Mouse (Mus musculus) thymus, postnatal 10 days (tissue): Measurements from ENCODE around the gene Tmem231.
"Not testable (repeated sequence)": the region's sequence is repeated elsewhere in the genome, so short reads cannot be mapped to it uniquely, and the experiment has no call there.

Experiments used
- DNase-seq, 2 experiments: peaks; one replicate each; pipeline ENCODE4 v3.0.0; 2021; ENCODE audit warnings: low spot score in 2 of 2

The Tmem231 gene

DNA sequence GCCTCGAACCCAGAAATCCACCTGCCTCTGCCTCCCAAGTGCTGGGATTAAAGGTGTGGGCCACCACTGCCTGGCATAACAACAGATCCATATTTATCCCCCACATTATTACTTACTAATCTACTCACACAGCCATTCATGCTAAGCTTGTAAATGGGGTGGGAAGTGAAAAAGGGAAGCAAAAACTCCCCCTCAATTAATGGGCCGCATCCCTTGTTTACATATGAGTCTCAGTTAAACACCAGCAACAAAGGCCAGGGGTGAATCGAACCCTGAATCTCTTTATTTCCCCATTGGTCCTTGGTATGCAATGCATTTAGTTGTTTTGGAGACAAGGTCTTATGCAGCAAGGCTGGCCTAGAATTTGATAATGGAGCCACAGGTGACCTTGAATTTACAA, 17.2 kb upstream of the Tmem231 start:
- no peak for DNase-seq

GRCm38 (mm10) chr8:111947954-111948353, 14.3 kb upstream of the Tmem231 start:
- no peak for DNase-seq

DNA sequence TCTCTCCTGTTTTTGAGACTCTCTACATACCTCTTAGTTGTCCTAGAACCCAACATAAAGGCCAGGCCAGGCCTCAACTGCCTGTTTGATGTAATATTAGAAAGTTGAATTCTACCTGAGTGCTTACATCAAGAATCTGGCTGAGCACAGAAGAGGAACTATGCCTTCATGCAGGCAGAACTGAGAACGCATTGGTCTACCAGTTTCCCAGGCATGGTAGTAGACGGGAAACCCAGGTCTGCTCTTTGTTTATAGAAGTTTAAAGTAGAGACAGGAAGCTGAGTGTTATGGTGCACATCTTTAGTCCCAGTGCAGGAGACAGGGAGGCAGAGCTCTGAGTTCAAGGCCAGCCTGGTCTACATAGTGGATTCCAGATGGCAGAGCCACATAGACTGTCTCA, 13.5 kb upstream of the Tmem231 start:
- no peak for DNase-seq

DNA sequence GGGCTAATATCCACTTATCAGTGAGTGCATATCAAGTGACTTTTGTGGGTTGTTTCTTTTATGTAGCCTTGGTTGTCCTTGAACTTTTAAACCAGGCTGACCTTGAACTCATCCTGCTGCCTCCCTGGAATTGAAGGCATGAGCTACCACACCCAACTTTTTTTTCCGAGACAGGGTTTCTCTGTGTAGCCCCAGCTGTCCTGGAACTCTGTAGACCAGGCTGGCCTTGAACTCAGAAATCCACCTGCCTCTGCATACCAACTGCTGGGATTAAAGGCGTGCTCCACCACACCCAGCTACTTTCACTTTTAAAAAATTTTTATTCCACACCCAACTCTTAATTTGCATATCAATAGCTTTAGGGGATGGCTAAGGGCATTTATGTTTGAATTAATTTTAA, 9.9 kb upstream of the Tmem231 start:
- DNase-seq, result no peak

GRCm38 (mm10) chr8:111941101-111941454, 7.4 kb upstream of the Tmem231 start:
- DNase-seq, result peak; percentile 44 to 52

DNA sequence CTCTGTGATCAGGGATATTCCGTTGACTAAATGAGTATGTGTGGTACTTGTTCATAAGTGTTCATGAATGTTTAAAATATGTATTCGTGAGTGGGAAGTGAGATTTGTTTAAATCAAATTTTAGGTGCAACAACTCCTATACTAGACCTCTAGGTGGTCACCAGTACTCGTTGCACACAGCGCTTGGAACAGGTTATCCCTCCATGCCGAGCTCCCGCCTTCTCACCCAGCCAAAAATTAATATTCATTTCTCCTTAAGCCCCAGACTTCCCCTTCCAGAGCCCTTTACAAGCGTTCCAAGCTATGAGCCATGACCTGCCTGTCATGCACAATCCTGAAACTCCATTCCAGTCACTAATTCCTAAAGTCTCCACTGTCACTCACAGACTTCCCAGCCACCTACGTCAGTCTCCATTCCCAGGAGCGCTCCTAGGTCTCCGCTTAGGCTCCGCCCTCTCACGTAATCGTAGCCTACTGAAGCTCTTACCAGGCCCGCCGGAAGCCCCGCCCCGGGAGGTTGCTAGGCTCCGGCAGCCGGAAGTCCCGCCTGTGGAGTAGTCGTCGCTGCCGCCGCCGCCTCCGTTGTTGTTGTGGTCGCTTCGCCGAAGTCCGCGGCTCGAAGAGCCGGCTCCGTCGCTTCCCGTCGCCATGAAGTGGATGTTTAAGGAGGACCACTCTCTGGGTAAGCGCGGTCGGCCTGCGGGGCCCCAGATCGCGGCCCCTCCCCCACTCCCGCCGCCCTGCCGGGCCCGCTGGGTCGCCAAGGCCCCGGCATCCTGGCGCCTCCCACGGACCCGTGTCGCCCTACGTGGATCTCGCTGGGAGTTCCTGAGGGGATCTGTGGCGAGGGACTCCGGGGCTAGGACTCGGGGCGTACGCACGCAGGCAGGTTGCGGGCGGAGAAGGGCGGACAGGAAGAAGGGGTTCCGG, 6.8 kb upstream of the Tmem231 start, which contains the start of gene Gabarapl2:
Gene Gabarapl2 (plus strand): TSS at position 533 of the 930 bp plus-strand sequence.
- peak; percentile 88 to 93 for DNase-seq

DNA sequence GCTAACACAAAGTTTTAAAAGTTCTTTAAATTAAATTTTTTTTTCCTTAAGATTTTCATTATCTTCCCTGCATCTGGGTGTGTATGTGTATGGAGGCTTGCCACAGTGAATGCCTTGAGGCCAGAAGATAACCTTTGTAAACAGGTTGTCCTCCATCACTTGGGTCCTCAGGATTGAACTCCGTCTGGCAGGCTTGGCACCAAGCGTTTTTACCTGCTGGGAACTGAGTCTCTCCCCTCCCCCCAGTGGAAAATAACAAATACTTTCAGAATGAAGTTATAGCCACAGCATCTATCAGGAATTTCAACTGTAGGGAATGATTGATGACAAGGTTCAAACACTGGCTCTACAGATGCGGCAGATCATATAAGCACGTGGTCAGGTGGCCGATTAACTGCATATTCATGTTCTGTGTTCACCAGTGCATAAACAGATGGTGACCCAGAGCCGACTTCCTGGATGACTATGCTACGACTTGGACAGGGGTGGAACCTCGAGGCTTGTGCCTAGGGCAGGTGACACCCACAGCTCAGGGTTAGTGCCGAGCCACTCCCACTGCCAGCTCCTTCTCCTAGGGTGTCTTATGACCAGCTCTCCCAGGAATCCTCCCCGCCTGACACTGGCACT, 5.9 kb upstream of the Tmem231 start:
- peak in 1 of 2 experiments; percentile 16 for DNase-seq

- not testable (repeated sequence) for DNase-seq
These were observed 4.7 kb upstream of the Tmem231 start for GRCm38 (mm10) chr8:111938076-111938985.

GRCm38 (mm10) chr8:111937184-111937583, 3.5 kb upstream of the Tmem231 start:
- no peak for DNase-seq

DNA sequence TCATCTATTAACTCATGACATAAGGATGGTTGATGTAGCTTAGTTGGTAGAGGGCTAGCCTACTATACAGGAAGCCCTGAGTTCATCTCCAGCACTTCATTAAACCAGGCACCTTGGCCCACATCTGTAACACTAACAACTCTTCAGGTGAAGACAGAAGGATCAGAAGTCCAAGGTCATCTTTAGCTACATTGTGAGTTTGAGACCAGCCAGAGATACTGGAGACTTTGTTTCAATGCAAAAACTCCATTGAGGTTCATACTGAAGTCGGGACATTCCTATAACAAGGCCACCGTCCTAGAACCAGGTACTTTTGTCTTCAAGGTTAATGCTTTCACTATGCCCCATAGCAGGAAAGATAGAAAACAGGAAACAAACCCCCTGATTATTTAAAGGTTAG, 520 bp upstream of the Tmem231 start:
- no peak for DNase-seq

GRCm38 (mm10) chr8:111932580-111933336, 923 bp downstream of the Tmem231 start:
- no peak for DNase-seq

DNA sequence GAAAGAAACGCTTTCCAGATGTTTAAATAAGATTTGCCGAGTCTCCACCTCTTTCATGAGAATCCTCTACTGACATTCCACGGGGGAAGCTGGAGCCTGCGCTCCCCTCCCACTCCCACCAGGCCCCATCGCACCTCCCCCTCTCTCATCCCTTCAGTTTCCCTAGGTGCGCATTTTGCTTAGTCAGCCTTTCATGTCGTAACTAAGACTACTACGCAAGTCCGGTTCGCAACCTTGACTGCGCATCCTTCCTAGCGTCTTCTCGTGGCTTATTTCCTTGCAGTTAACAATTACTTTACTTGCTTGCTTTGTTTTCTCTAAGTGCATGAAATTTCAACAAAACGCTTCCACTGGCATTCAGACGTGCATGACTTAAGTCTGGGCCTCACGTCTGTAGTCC, 2.0 kb downstream of the Tmem231 start:
- no peak for DNase-seq

- no peak for DNase-seq
These were observed 3.9 kb downstream of the Tmem231 start for GRCm38 (mm10) chr8:111929648-111930344.

GRCm38 (mm10) chr8:111924976-111925375, 8.7 kb downstream of the Tmem231 start:
- DNase-seq, result no peak

DNA sequence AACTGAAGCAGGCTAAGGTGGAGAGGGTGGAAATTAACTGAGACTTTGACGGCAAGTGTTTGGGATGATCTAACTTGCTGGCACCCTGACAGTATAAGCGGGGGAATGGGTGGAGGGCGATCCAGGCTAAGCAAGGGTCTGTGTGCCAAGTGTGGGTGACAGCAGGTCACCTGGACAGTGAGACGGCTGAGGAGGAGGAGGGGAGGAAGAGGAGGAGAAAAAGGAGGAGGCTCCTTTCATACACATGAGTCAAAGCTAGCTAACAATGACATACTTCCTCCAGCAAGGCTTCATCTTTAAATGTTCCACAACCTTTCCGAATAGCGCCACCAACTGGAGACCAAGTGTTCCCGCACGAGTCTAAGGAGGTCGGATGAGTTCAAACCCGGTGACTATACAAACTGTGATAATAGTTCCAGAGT, 10.3 kb downstream of the Tmem231 start:
- DNase-seq, result peak in 1 of 2 experiments; percentile 60

GRCm38 (mm10) chr8:111920971-111921370, 12.7 kb downstream of the Tmem231 start:
- no peak for DNase-seq

DNA sequence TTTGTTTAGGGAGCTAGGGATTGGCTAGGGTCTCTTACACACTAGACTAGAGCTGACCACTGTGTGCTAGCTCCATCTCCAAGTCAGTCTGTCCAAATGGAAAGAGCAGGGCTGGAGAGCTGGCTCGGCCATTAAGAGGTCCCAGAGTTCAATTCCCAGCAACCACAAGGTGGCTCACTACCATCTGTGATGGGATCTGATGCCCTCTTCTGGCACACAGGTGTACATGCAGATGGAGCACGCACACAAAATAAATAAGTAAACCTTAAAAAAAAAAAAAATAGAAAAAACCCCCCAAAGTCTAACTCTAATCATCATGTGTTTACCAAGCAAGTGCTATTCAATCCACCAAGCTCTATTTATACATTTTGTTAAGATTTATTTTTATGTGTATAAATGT, 14.0 kb downstream of the Tmem231 start:
- no peak for DNase-seq

DNA sequence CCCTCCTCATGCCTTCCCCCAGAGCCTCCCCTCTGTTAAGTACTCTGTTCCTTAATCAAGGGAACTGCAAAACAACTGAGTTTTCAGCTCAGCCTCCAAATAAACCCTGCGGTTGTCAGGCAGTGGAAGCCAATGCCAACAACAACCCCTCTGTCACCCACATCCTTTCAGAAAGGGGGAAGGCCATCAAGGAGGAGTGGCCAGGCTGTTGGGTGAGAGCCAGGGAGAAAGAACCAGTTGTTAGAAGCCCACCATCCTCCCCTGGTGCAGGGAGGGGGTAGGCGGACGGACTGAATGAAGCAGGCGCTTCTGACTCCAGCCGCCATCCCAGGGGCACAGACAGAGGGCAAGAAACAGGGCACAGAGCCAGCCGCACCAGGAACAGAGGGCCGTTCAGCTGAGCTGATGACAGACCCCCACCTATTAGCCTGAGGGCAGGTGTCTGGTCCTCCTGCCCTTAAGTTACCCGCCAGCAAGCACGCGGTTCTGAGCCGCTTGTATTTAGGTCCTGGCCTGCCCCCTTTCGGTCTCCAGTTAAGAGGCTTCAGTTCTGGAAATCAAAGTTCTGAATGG, 20.7 kb downstream of the Tmem231 start:
- DNase-seq, result no peak

- no peak for DNase-seq
These were observed 22.1 kb downstream of the Tmem231 start for GRCm38 (mm10) chr8:111911572-111911971.
